Mouse (Mus musculus) midbrain, embryonic 10.5 days (tissue): ENCODE measurements at regions not wholly inside any gene's neighbourhood (a gene's known extent, or its start where the extent isn't known, plus 50 kb on each side); places are given as distances from the start of the nearest gene placed in this dataset.
A peak's percentile ranks its signal among the peaks of the same experiment; 100 is the strongest.

Experiments used
- DNase-seq: peaks from one replicate; pipeline ENCODE4 v3.0.0-alpha.2; 2017; ENCODE audit warnings: low spot score
- H3K27ac ChIP-seq: fragments of 300-500 bp; sonication (generic); replicated peaks from 2 replicates; pipeline ENCODE4 v1.5.1; 2016; ENCODE audit warnings: mild to moderate bottlenecking
- H3K27me3 ChIP-seq: fragments of 300-500 bp; sonication (generic); 2 replicates; pipeline ENCODE4 v1.6.1; 2016; ENCODE audit warnings: low read depth, mild to moderate bottlenecking; ENCODE audit not compliant: poor library complexity, severe bottlenecking
- H3K36me3 ChIP-seq: fragments of 300-500 bp; sonication (generic); 2 replicates; pipeline ENCODE4 v1.6.1; 2016; ENCODE audit warnings: mild to moderate bottlenecking, moderate library complexity
- H3K4me1 ChIP-seq: fragments of 300-500 bp; sonication (generic); 2 replicates; pipeline ENCODE4 v1.6.1; 2016
- H3K4me3 ChIP-seq: fragments of 300-500 bp; sonication (generic); 2 replicates; pipeline ENCODE4 v1.5.1; 2016; ENCODE audit warnings: mild to moderate bottlenecking, moderate library complexity
- H3K9me3 ChIP-seq: fragments of 300-500 bp; sonication (generic); replicated peaks from 2 replicates; pipeline ENCODE4 v1.6.1; 2016; ENCODE audit warnings: mild to moderate bottlenecking
- WGBS: fragments of 180-500 bp; shearing (Covaris S2); methylation state at CpG from one replicate; pipeline ENCODE4 v1.1.7; 2016; 5-methylcytosine and 5-hydroxymethylcytosine counted together

GRCm38 (mm10) chr19:26466244-26466643 is 138.6 kb upstream of the Smarca2 start:
- H3K27ac ChIP-seq, result no peak overlapping the region
- H3K4me1 ChIP-seq, result peaks cover 15% of the 10 kb centered on the region
- no peaks in the 10 kb centered on the region for H3K9me3 ChIP-seq
- 92% methylated on average over 4 of the region's 4 CpGs for WGBS
- H3K36me3 ChIP-seq, result no peaks in the 10 kb centered on the region
- no peaks in the 10 kb centered on the region for H3K27me3 ChIP-seq
- no peak for DNase-seq
- no peak overlapping the region for H3K4me3 ChIP-seq

- DNase-seq, result no peak
- 48% methylated on average over 5 of the region's 5 CpGs for WGBS
- peak overlapping the region; percentile 46; the same call in 1 of the 2 replicates for H3K27ac ChIP-seq
Measured at GRCm38 (mm10) chr19:26467179-26467651, 137.6 kb upstream of the Smarca2 start.

GRCm38 (mm10) chr19:26472659-26473058 is 132.2 kb upstream of the Smarca2 start:
- Histone ChIP-seq H3K4me3 (no peak overlapping the region), H3K4me1 (peaks cover 19% of the 10 kb centered on the region), H3K27me3 (no peaks in the 10 kb centered on the region), H3K36me3 (no peaks in the 10 kb centered on the region), H3K27ac (no peak overlapping the region), H3K9me3 (no peaks in the 10 kb centered on the region)
- WGBS, result 77% methylated on average over 1 of the region's 1 CpGs
- no peak for DNase-seq

More at GRCm38 (mm10) chr19:26467179-26467651, 137.6 kb upstream of the Smarca2 start:
- no peaks in the 10 kb centered on the region for H3K27me3 ChIP-seq
- H3K9me3 ChIP-seq, result no peaks in the 10 kb centered on the region
- peaks cover 15% of the 10 kb centered on the region for H3K4me1 ChIP-seq
- H3K36me3 ChIP-seq, result no peaks in the 10 kb centered on the region
- no peak overlapping the region for H3K4me3 ChIP-seq

- Histone ChIP-seq H3K36me3 (no peaks in the 10 kb centered on the region), H3K4me3 (no peak overlapping the region), H3K4me1 (peaks cover 22% of the 10 kb centered on the region), H3K27ac (no peak overlapping the region), H3K9me3 (no peaks in the 10 kb centered on the region), H3K27me3 (no peaks in the 10 kb centered on the region)
- no peak for DNase-seq
- 92% methylated on average over 3 of the region's 3 CpGs for WGBS
Measured at GRCm38 (mm10) chr19:26473211-26473610, 131.6 kb upstream of the Smarca2 start.

- no peaks in the 10 kb centered on the region for H3K36me3 ChIP-seq
- H3K4me1 ChIP-seq, result peaks cover 29% of the 10 kb centered on the region
- H3K27me3 ChIP-seq, result no peaks in the 10 kb centered on the region
- no peak overlapping the region for H3K27ac ChIP-seq
- H3K9me3 ChIP-seq, result no peaks in the 10 kb centered on the region
- no peak for DNase-seq
- WGBS, result 78% methylated on average over 2 of the region's 2 CpGs
- no peak overlapping the region for H3K4me3 ChIP-seq
Measured at GRCm38 (mm10) chr19:26475197-26475596, 129.7 kb upstream of the Smarca2 start.

GRCm38 (mm10) chr19:26475754-26476153 is 129.1 kb upstream of the Smarca2 start:
- Histone ChIP-seq H3K27ac (peak overlapping the region; percentile 25; the same call in 1 of the 2 replicates), H3K4me1 (peaks cover 29% of the 10 kb centered on the region), H3K9me3 (no peaks in the 10 kb centered on the region), H3K4me3 (no peak overlapping the region), H3K27me3 (no peaks in the 10 kb centered on the region), H3K36me3 (no peaks in the 10 kb centered on the region)
- no peak for DNase-seq
- WGBS, result 43% methylated on average over 2 of the region's 2 CpGs

GRCm38 (mm10) chr19:26478055-26478737 is 126.7 kb upstream of the Smarca2 start:
- 41% methylated on average over 16 of the region's 16 CpGs for WGBS
- peak; percentile 24 for DNase-seq
- Histone ChIP-seq H3K4me1 (peaks cover 29% of the 10 kb centered on the region), H3K4me3 (no peak overlapping the region), H3K27me3 (no peaks in the 10 kb centered on the region), H3K36me3 (no peaks in the 10 kb centered on the region), H3K27ac (0 out of 2 replicates have a peak overlapping the region, but pooled peaks have one; percentile 1), H3K9me3 (no peaks in the 10 kb centered on the region)

- no peak overlapping the region for H3K4me3 ChIP-seq
- H3K27ac ChIP-seq, result no peak overlapping the region
- no peaks in the 10 kb centered on the region for H3K9me3 ChIP-seq
- H3K27me3 ChIP-seq, result no peaks in the 10 kb centered on the region
- no peaks in the 10 kb centered on the region for H3K4me1 ChIP-seq
- 73% methylated on average over 3 of the region's 3 CpGs for WGBS
- DNase-seq, result no peak
- H3K36me3 ChIP-seq, result no peaks in the 10 kb centered on the region
Measured at GRCm38 (mm10) chr19:26484322-26484721, 120.5 kb upstream of the Smarca2 start.

- no peaks in the 10 kb centered on the region; the same call in 1 of the 2 replicates for H3K9me3 ChIP-seq
- H3K4me1 ChIP-seq, result no peaks in the 10 kb centered on the region
- no peaks in the 10 kb centered on the region for H3K36me3 ChIP-seq
- 77% methylated on average over 2 of the region's 2 CpGs for WGBS
- no peak overlapping the region for H3K4me3 ChIP-seq
- DNase-seq, result no peak
- H3K27ac ChIP-seq, result no peak overlapping the region
- H3K27me3 ChIP-seq, result no peaks in the 10 kb centered on the region
Measured at GRCm38 (mm10) chr19:26492806-26493205, 112.0 kb upstream of the Smarca2 start.

GRCm38 (mm10) chr19:26501064-26501463 is 103.8 kb upstream of the Smarca2 start:
- H3K9me3 ChIP-seq, result peaks cover 4% of the 10 kb centered on the region; the same call in 1 of the 2 replicates
- no peak for DNase-seq
- H3K4me1 ChIP-seq, result no peaks in the 10 kb centered on the region
- H3K36me3 ChIP-seq, result no peaks in the 10 kb centered on the region
- no peaks in the 10 kb centered on the region for H3K27me3 ChIP-seq
- H3K27ac ChIP-seq, result no peak overlapping the region
- no peak overlapping the region for H3K4me3 ChIP-seq

GRCm38 (mm10) chr19:26504027-26504426 is 100.8 kb upstream of the Smarca2 start:
- no peak for DNase-seq
- Histone ChIP-seq H3K27me3 (no peaks in the 10 kb centered on the region), H3K4me1 (no peaks in the 10 kb centered on the region), H3K36me3 (no peaks in the 10 kb centered on the region), H3K27ac (no peak overlapping the region), H3K9me3 (0 out of 2 replicates have a peak, but pooled peaks cover 4% of the 10 kb centered on the region), H3K4me3 (no peak overlapping the region)
- 92% methylated on average over 2 of the region's 2 CpGs for WGBS

- DNase-seq, result no peak
- Histone ChIP-seq H3K27ac (no peak overlapping the region), H3K27me3 (no peaks in the 10 kb centered on the region), H3K9me3 (0 out of 2 replicates have a peak, but pooled peaks cover 4% of the 10 kb centered on the region), H3K4me3 (no peak overlapping the region), H3K36me3 (no peaks in the 10 kb centered on the region), H3K4me1 (peaks cover 9% of the 10 kb centered on the region)
- 83% methylated on average over 1 of the region's 1 CpGs for WGBS
Measured at GRCm38 (mm10) chr19:26506802-26507201, 98.0 kb upstream of the Smarca2 start.

GRCm38 (mm10) chr19:26507986-26508385 is 96.9 kb upstream of the Smarca2 start:
- Histone ChIP-seq H3K4me3 (no peak overlapping the region), H3K9me3 (0 out of 2 replicates have a peak, but pooled peaks cover 4% of the 10 kb centered on the region), H3K4me1 (peaks cover 11% of the 10 kb centered on the region), H3K27me3 (no peaks in the 10 kb centered on the region), H3K36me3 (no peaks in the 10 kb centered on the region), H3K27ac (no peak overlapping the region)
- DNase-seq, result no peak
- 89% methylated on average over 11 of the region's 11 CpGs for WGBS
